Mouse (Mus musculus): Measurements from ENCODE around the gene Ldb1. TPM values are rescaled to one million over a fixed set of nuclear protein-coding genes. Genes with fewer than 3 reads are reported as not detected.

Gene Ldb1
- polyA plus RNA-seq, 1 experiment = 193 TPM

Other genes starting within 250 kb of the Ldb1 start
- gene Kcnip2, start 229.2 kb downstream of the Ldb1 start, polyA plus RNA-seq (2012; rRNA removed) = 1.5 and 2.0 TPM in 2 replicates
- gene Armh3, start 46.7 kb downstream of the Ldb1 start, polyA plus RNA-seq (2012; rRNA removed) = 11.1 and 12.3 TPM in 2 replicates
- 6.9 and 7.5 TPM in 2 replicates for gene Hps6, start 41.7 kb downstream of the Ldb1 start, polyA plus RNA-seq (2012; rRNA removed)
- 12.0 and 14.3 TPM in 2 replicates for gene Pprc1, start 328 bp downstream of the Ldb1 start, polyA plus RNA-seq (2012; rRNA removed)
- 8.6 and 12.0 TPM in 2 replicates for gene Nolc1, start 30.6 kb upstream of the Ldb1 start, polyA plus RNA-seq (2012; rRNA removed)
- gene Elovl3, start 86.7 kb upstream of the Ldb1 start, polyA plus RNA-seq (2012; rRNA removed) = 0.24 TPM in 1 of 2 replicates, not detected in the other
- 0.19 TPM in 1 of 2 replicates, not detected in the other for gene Pitx3, start 103.1 kb upstream of the Ldb1 start, polyA plus RNA-seq (2012; rRNA removed)
- 71.0 and 81.8 TPM in 2 replicates for gene Gbf1, start 107.3 kb upstream of the Ldb1 start, polyA plus RNA-seq (2012; rRNA removed)